Mouse (Mus musculus) retina, postnatal 7 days (tissue): Measurements from ENCODE around the gene Mlf2.
A peak's percentile ranks its signal among the peaks of the same experiment; 100 is the strongest.

ENCODE experiments used
- DNase-seq: peaks from one replicate; pipeline ENCODE4 v3.0.0-alpha.2; 2012; ENCODE audit warnings: low read depth, low spot score

The Mlf2 gene

GRCm38 (mm10) chr6:124932314-124932695 is 1.1 kb downstream of the Mlf2 start:
- DNase-seq, result no peak

- DNase-seq, result no peak
These were observed 1.9 kb downstream of the Mlf2 start for GRCm38 (mm10) chr6:124933127-124933526.

DNA sequence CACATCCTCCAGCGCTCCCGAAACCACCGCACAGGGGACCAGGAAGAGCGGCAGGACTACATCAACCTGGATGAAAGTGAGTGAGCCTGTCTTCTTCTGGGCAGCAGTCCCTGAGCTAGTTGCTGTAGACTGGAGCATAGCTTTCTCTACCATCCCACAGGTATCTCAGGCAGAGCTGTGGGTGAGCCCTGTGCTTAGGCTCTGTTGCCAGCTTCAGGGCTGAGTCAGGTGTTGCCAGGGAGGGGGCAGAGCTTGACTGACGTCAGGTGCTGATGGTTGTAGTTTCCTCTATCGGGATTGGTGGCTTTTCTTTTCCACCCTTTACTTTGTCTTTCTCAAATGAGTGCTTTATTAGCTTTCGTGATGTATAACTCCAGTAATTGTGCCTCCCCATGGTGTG is 3.5 kb downstream of the Mlf2 start:
- DNase-seq, result no peak

DNA sequence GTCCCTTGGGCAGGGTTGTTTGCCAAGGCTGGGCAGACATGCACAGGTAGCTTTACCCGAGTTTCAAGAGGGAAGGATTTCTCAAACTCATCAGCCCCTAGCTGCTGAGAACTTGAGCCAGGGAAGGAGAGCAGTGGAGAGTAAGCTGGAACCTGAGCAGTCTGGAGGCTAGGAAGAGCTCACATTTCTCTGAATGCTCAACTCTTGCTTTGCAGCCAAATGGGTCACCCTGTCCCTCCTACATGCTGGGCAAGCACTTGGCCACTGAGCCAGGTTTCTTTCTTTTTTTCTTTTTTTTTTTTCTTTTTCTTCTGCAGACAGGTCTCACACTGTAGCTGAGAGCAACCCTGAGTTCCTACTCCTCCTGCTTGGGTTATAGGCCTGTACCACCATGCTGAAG is 5.5 kb downstream of the Mlf2 start:
- DNase-seq, result no peak

- no peak for DNase-seq
These were observed 6.3 kb downstream of the Mlf2 start for GRCm38 (mm10) chr6:124937493-124937892.

DNA sequence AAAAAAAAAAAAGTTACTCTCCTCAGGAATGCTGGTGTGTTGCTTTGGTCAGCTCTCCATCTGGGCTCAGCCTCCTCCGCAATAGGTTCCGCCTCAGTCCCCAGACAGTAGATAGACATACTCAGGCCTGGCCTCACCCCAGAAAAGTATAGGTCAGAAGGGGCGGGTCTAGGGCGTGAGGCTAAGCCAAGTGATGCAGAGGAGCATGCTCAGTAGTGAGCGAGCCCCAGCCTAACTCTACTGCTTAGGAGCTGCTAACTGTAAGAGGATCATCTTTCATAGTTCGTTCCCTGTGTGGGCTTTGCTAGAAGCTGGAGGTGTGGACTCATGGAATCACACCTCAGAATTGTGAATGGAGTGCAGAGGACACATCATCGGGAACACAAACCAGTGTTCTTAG is 7.4 kb downstream of the Mlf2 start:
- DNase-seq, result no peak

DNA sequence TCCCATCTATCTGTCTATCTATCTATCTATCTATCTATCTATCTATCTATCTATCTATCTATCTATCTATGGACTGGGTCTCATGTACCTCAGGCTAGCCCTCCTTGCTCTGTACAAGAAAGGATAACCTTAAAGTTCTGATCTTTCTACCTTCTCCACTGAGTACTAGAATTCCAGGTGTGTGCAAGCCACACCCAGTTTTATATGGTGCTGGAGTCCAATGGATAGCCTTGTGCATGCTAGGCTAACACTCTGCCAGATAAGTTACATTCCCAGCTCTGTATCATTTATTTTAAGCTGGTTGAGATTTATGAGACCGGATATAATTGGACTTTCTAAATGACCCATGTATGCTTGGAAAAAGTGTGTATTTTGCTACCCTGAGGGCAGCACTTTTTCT is 10.5 kb downstream of the Mlf2 start:
- DNase-seq, result no peak

- DNase-seq, result no peak
These were observed 12.3 kb downstream of the Mlf2 start for GRCm38 (mm10) chr6:124943526-124943925.

- no peak for DNase-seq
These were observed 23.0 kb downstream of the Mlf2 start for GRCm38 (mm10) chr6:124953991-124954715.

- DNase-seq, result no peak
These were observed 24.0 kb downstream of the Mlf2 start for GRCm38 (mm10) chr6:124955212-124955611.

GRCm38 (mm10) chr6:124958127-124958526 is 26.9 kb downstream of the Mlf2 start:
- no peak for DNase-seq

DNA sequence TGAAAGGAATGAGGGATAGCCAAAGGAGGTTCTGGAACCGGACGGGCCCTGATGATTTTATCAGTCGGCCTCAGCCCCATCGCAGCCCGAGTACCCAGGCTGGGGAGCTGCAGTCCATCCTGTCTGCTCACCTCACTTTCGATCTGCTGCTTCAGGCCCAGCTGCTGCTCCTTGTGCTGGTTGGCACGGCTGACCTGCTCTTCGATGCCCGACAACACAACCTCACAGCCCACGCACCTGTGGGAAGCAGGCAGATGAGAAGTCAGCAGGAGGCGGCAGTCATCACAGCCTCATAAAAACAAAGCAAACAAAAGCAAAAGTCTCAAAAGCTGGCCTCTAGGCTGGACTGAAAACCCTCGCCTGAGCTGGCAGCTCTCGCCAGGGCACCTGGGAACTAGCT is 28.8 kb downstream of the Mlf2 start:
- DNase-seq, result no peak

GRCm38 (mm10) chr6:124961021-124961420 is 29.8 kb downstream of the Mlf2 start:
- no peak for DNase-seq

GRCm38 (mm10) chr6:124964638-124965037 is 33.5 kb downstream of the Mlf2 start:
- no peak for DNase-seq

DNA sequence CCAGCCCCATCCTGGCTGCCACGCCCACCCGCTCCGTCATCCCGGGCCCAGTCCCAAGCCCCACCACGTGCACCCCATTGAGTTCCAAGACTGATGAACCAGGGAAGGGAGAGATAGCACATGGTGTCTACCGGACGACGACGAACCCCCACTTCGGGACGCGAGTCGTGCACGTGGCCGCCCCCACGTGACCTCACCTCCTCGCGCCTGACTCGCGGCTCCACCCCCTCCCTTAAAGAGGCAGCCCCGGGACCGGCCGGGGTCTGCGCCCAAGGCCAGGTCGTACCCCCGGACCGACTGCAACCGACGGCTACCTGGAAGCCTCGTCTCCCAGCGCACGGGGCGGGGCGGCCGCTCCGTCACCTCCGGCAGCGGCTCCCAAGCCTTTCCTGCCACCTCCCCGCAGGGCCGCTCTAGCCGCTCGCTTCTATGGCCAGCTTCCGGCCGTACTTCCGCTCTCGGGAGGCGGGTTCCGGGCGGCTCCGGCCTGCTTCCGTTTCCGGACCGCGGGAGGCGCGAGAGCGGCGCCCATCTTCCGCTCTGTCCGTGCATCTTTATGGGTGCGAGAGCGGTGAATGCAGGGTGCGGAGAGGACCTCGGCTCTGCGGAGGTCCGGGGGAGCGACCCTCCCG is 34.0 kb downstream of the Mlf2 start, which contains the start of gene Cops7a:
Gene Cops7a (minus strand): TSS at position 451 of the 632 bp plus-strand sequence.
- DNase-seq, result peak; percentile 95

GRCm38 (mm10) chr6:124965747-124966146 is 34.6 kb downstream of the Mlf2 start:
- DNase-seq, result no peak

DNA sequence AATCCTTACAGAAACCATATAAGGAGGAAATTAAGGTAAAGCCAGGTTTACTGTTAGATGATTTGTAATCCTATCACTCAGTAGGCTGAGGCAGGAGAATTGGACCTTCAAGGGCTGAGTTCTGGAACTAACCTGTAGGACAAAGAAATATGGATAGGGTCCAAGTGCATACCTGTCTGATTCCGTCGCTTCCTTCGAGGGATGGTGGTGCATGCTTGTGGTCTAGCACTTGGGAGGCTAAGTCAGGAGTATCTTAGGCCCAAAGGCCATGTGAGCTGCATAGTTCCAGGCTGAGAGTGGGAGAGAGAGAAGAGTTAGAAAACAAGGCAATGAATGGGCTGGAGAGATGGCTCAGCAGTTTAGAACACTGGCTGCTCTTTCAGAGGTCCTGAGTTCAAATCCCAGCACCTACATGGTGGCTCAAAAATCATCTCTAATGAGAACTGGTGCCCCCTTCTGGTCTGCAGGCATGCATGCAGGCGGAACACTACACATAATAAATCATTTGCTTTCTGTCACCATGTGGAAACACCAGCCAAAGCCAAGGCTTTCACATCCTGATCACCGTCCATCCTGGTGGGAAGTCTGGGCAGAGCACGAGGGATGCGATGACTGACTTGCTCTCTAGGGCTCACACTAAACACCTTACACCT is 35.4 kb downstream of the Mlf2 start:
- no peak for DNase-seq

- no peak for DNase-seq
These were observed 36.6 kb downstream of the Mlf2 start for GRCm38 (mm10) chr6:124967766-124968165.
